Mouse (Mus musculus) ES-Bruce4 (cell line): ENCODE measurements around the gene Krtcap2. TPM values are rescaled to one million over a fixed set of nuclear protein-coding genes. Genes with fewer than 3 reads are reported as not detected.

Source experiments
- H3K27ac ChIP-seq: 2 replicates; pipeline ENCODE4 v1.5.1; 2012; ENCODE audit warnings: low read length, inconsistent platforms; ENCODE audit not compliant: insufficient read depth
- H3K27me3 ChIP-seq: 2 replicates; pipeline ENCODE4 v1.6.1; 2012; ENCODE audit warnings: mild to moderate bottlenecking, low read length, inconsistent platforms; ENCODE audit not compliant: control insufficient read depth, poor library complexity, insufficient read depth, severe bottlenecking
- H3K36me3 ChIP-seq: 2 replicates; pipeline ENCODE4 v1.6.1; 2012; ENCODE audit warnings: inconsistent platforms, mild to moderate bottlenecking, low read length, moderate library complexity; ENCODE audit not compliant: control insufficient read depth, poor library complexity, insufficient read depth, severe bottlenecking
- H3K4me1 ChIP-seq: one replicate; pipeline ENCODE4 v1.8.1; 2011; ENCODE audit warnings: low read length; ENCODE audit not compliant: control insufficient read depth, insufficient read depth
- H3K4me3 ChIP-seq: 2 replicates; pipeline ENCODE4 v1.5.1; 2011; ENCODE audit warnings: low read depth, mild to moderate bottlenecking, low read length
- H3K9ac ChIP-seq: 2 replicates; pipeline ENCODE4 v1.6.1; 2012; ENCODE audit warnings: low read depth, mild to moderate bottlenecking, inconsistent platforms; ENCODE audit not compliant: poor library complexity, severe bottlenecking
- H3K9me3 ChIP-seq: replicated peaks from 2 replicates; pipeline ENCODE4 v1.6.1; 2012; ENCODE audit warnings: mild to moderate bottlenecking, low read length, inconsistent platforms; ENCODE audit not compliant: control insufficient read depth, poor library complexity, insufficient read depth, severe bottlenecking
- CTCF ChIP-seq: IDR thresholded peaks from one replicate; pipeline ENCODE4 v1.8.1; 2011; ENCODE audit warnings: low read depth, low read length
- EP300 ChIP-seq: IDR thresholded peaks from 2 replicates; pipeline ENCODE4 v1.6.1; 2011; ENCODE audit warnings: low read depth, low read length; ENCODE audit not compliant: insufficient read depth
- POLR2A ChIP-seq: IDR thresholded peaks from one replicate; pipeline ENCODE4 v1.8.1; 2011; ENCODE audit warnings: low read length; ENCODE audit not compliant: insufficient read depth
- polyA plus RNA-seq: library from polyadenylated mRNA; stranded (reverse); fragments of >200 nt; gene quantifications from 2 replicates; pipeline ENCODE4 v1.2.4, GENCODE M21; 2011; ENCODE audit warnings: low read depth; ENCODE audit not compliant: missing spikeins, insufficient read depth, insufficient read length

Krtcap2 gene
- polyA plus RNA-seq, 1 experiment = 163 TPM

- no peaks in the 10 kb centered on the region for H3K9me3 ChIP-seq
- no peaks in the 10 kb centered on the region for H3K4me1 ChIP-seq
- peaks cover 18% of the 10 kb centered on the region for H3K36me3 ChIP-seq
- no peak overlapping the region for H3K4me3 ChIP-seq
- H3K9ac ChIP-seq = no peak overlapping the region
- TF ChIP-seq CTCF = no peak
- no peak for TF ChIP-seq POLR2A
- no peak for TF ChIP-seq EP300
- no peak overlapping the region for H3K27ac ChIP-seq
- H3K27me3 ChIP-seq = no peaks in the 10 kb centered on the region
Measured at GRCm38 (mm10) chr3:89206079-89206478, 39.7 kb upstream of the Krtcap2 start.

GRCm38 (mm10) chr3:89206695-89207094 is 39.1 kb upstream of the Krtcap2 start:
- H3K4me3 ChIP-seq = no peak overlapping the region
- H3K27ac ChIP-seq = no peak overlapping the region
- TF ChIP-seq CTCF (no peak), EP300 (no peak)
- H3K9ac ChIP-seq = no peak overlapping the region
- no peaks in the 10 kb centered on the region for H3K4me1 ChIP-seq
- peaks cover 18% of the 10 kb centered on the region for H3K36me3 ChIP-seq
- no peaks in the 10 kb centered on the region for H3K9me3 ChIP-seq
- no peaks in the 10 kb centered on the region for H3K27me3 ChIP-seq

- Histone ChIP-seq H3K4me1 (no peaks in the 10 kb centered on the region), H3K27me3 (no peaks in the 10 kb centered on the region), H3K9me3 (no peaks in the 10 kb centered on the region), H3K36me3 (peaks cover 18% of the 10 kb centered on the region), H3K27ac (no peak overlapping the region), H3K4me3 (no peak overlapping the region), H3K9ac (no peak overlapping the region)
- no peak for TF ChIP-seq POLR2A
- no peak for TF ChIP-seq EP300
- TF ChIP-seq CTCF = no peak
Measured at GRCm38 (mm10) chr3:89208075-89208657, 37.6 kb upstream of the Krtcap2 start.

- Histone ChIP-seq H3K27me3 (no peaks in the 10 kb centered on the region), H3K4me1 (no peaks in the 10 kb centered on the region), H3K36me3 (peaks cover 18% of the 10 kb centered on the region), H3K9ac (no peak overlapping the region), H3K27ac (no peak overlapping the region), H3K9me3 (no peaks in the 10 kb centered on the region), H3K4me3 (no peak overlapping the region)
- TF ChIP-seq POLR2A (no peak), EP300 (no peak), CTCF (no peak)
Measured at GRCm38 (mm10) chr3:89208736-89209135, 37.0 kb upstream of the Krtcap2 start.

GRCm38 (mm10) chr3:89209731-89210130 is 36.0 kb upstream of the Krtcap2 start:
- Histone ChIP-seq H3K36me3 (peaks cover 15% of the 10 kb centered on the region), H3K4me1 (no peaks in the 10 kb centered on the region)
- TF ChIP-seq EP300 (no peak), CTCF (no peak), POLR2A (no peak)

GRCm38 (mm10) chr3:89210162-89210561 is 35.6 kb upstream of the Krtcap2 start:
- Histone ChIP-seq H3K27me3 (no peaks in the 10 kb centered on the region), H3K9me3 (no peaks in the 10 kb centered on the region), H3K9ac (no peak overlapping the region), H3K4me1 (no peaks in the 10 kb centered on the region), H3K4me3 (no peak overlapping the region), H3K27ac (no peak overlapping the region), H3K36me3 (peaks cover 15% of the 10 kb centered on the region)
- no peak for TF ChIP-seq EP300
- TF ChIP-seq POLR2A = no peak
- TF ChIP-seq CTCF = no peak

More at GRCm38 (mm10) chr3:89209731-89210130, 36.0 kb upstream of the Krtcap2 start:
- Histone ChIP-seq H3K9ac (no peak overlapping the region), H3K27ac (no peak overlapping the region), H3K4me3 (no peak overlapping the region), H3K9me3 (no peaks in the 10 kb centered on the region), H3K27me3 (no peaks in the 10 kb centered on the region)
